Mouse (Mus musculus): Measurements from ENCODE around the gene Xrn1. TPM values are rescaled to one million over a fixed set of nuclear protein-coding genes. Genes with fewer than 3 reads are reported as not detected.
A peak's percentile ranks its signal among the peaks of the same experiment; 100 is the strongest.
"Not testable (repeated sequence)": the region's sequence is repeated elsewhere in the genome, so short reads cannot be mapped to it uniquely, and the experiment has no call there.

The Xrn1 gene
- 20.1 and 23.5 TPM in 2 replicates for polyA plus RNA-seq (2012; ENCODE audit: insufficient read depth, insufficient read length, missing spikeins)

GRCm38 (mm10) chr9:95954585-95955461 is at the start of gene Xrn1:
Gene Xrn1 (plus strand): TSS chr9:95954760.
- TF ChIP-seq CTCF (IDR thresholded peaks at IDR 0.05; ENCODE audit: low read depth, low read length) = no peak
- TF ChIP-seq POLR2A (IDR thresholded peaks at IDR 0.05; ENCODE audit: borderline replicate concordance, low read depth, low read length) = no peak
- peak within 1 kb of the TSS; percentile 87 for H3K4me3 ChIP-seq (ENCODE audit: insufficient read depth, low read length)
- peaks cover 8% of the 10 kb centered on the region; the same call in 1 of the 2 replicates for H3K4me1 ChIP-seq (ENCODE audit: control insufficient read depth, insufficient read depth, low read length)
- peak within 1 kb of the TSS; percentile 59 for H3K27ac ChIP-seq (ENCODE audit: insufficient read depth, low read depth, low read length)

GRCm38 (mm10) chr9:95932855-95933254 is 21.7 kb upstream of the Xrn1 start:
- no peak overlapping the region for H3K4me3 ChIP-seq (ENCODE audit: insufficient read depth, low read length)
- no peaks in the 10 kb centered on the region for H3K4me1 ChIP-seq (ENCODE audit: control insufficient read depth, insufficient read depth, low read length)
- no peak overlapping the region for H3K27ac ChIP-seq (ENCODE audit: insufficient read depth, low read depth, low read length)
- TF ChIP-seq CTCF (IDR thresholded peaks at IDR 0.05; ENCODE audit: low read depth, low read length) (no peak), POLR2A (IDR thresholded peaks at IDR 0.05; ENCODE audit: borderline replicate concordance, low read depth, low read length) (no peak)

- peaks cover 8% of the 10 kb centered on the region; the same call in 1 of the 2 replicates for H3K4me1 ChIP-seq (ENCODE audit: control insufficient read depth, insufficient read depth, low read length)
- no peak overlapping the region for H3K4me3 ChIP-seq (ENCODE audit: insufficient read depth, low read length)
- no peak overlapping the region for H3K27ac ChIP-seq (ENCODE audit: insufficient read depth, low read depth, low read length)
- TF ChIP-seq POLR2A (IDR thresholded peaks at IDR 0.05; ENCODE audit: borderline replicate concordance, low read depth, low read length) (no peak), CTCF (IDR thresholded peaks at IDR 0.05; ENCODE audit: low read depth, low read length) (no peak)
Measured at GRCm38 (mm10) chr9:95953658-95954057, 902 bp upstream of the Xrn1 start.

- no peak overlapping the region for H3K27ac ChIP-seq (ENCODE audit: insufficient read depth, low read depth, low read length)
- H3K4me1 ChIP-seq (ENCODE audit: control insufficient read depth, insufficient read depth, low read length) = peaks cover 8% of the 10 kb centered on the region; the same call in 1 of the 2 replicates
- peak overlapping the region; percentile 87 for H3K4me3 ChIP-seq (ENCODE audit: insufficient read depth, low read length)
- no peak for TF ChIP-seq POLR2A (IDR thresholded peaks at IDR 0.05; ENCODE audit: borderline replicate concordance, low read depth, low read length)
- no peak for TF ChIP-seq CTCF (IDR thresholded peaks at IDR 0.05; ENCODE audit: low read depth, low read length)
Measured at GRCm38 (mm10) chr9:95954226-95954584, 355 bp upstream of the Xrn1 start.

GRCm38 (mm10) chr9:95957611-95958010 is 3.1 kb downstream of the Xrn1 start:
- Histone ChIP-seq H3K4me1 (ENCODE audit: control insufficient read depth, insufficient read depth, low read length) (peaks cover 10% of the 10 kb centered on the region; the same call in 1 of the 2 replicates), H3K27ac (ENCODE audit: insufficient read depth, low read depth, low read length) (no peak overlapping the region), H3K4me3 (ENCODE audit: insufficient read depth, low read length) (no peak overlapping the region)
- TF ChIP-seq POLR2A (IDR thresholded peaks at IDR 0.05; ENCODE audit: borderline replicate concordance, low read depth, low read length) = no peak
- TF ChIP-seq CTCF (IDR thresholded peaks at IDR 0.05; ENCODE audit: low read depth, low read length) = no peak

GRCm38 (mm10) chr9:95958041-95958730 is 3.6 kb downstream of the Xrn1 start:
- TF ChIP-seq CTCF (IDR thresholded peaks at IDR 0.05; ENCODE audit: low read depth, low read length) (no peak), POLR2A (IDR thresholded peaks at IDR 0.05; ENCODE audit: borderline replicate concordance, low read depth, low read length) (no peak)

GRCm38 (mm10) chr9:95958731-95959105 is 4.2 kb downstream of the Xrn1 start:
- H3K4me3 ChIP-seq (ENCODE audit: insufficient read depth, low read length); H3K4me1 ChIP-seq (ENCODE audit: control insufficient read depth, insufficient read depth, low read length); H3K27ac ChIP-seq (ENCODE audit: insufficient read depth, low read depth, low read length): not testable (repeated sequence)

More at GRCm38 (mm10) chr9:95958041-95958730, 3.6 kb downstream of the Xrn1 start:
- Histone ChIP-seq H3K27ac (ENCODE audit: insufficient read depth, low read depth, low read length) (no peak overlapping the region), H3K4me1 (ENCODE audit: control insufficient read depth, insufficient read depth, low read length) (peaks cover 10% of the 10 kb centered on the region; the same call in 1 of the 2 replicates), H3K4me3 (ENCODE audit: insufficient read depth, low read length) (no peak overlapping the region)

- no peak overlapping the region for H3K4me3 ChIP-seq (ENCODE audit: insufficient read depth, low read length)
- no peak for TF ChIP-seq CTCF (IDR thresholded peaks at IDR 0.05; ENCODE audit: low read depth, low read length)
- no peak for TF ChIP-seq POLR2A (IDR thresholded peaks at IDR 0.05; ENCODE audit: borderline replicate concordance, low read depth, low read length)
- H3K4me1 ChIP-seq (ENCODE audit: control insufficient read depth, insufficient read depth, low read length) = peaks cover 7% of the 10 kb centered on the region; the same call in 1 of the 2 replicates
Measured at GRCm38 (mm10) chr9:95959246-95959645, 4.7 kb downstream of the Xrn1 start.

GRCm38 (mm10) chr9:95959732-95960428 is 5.3 kb downstream of the Xrn1 start:
- TF ChIP-seq CTCF (IDR thresholded peaks at IDR 0.05; ENCODE audit: low read depth, low read length) (no peak), POLR2A (IDR thresholded peaks at IDR 0.05; ENCODE audit: borderline replicate concordance, low read depth, low read length) (no peak)
- Histone ChIP-seq H3K27ac (ENCODE audit: insufficient read depth, low read depth, low read length) (no peak overlapping the region), H3K4me1 (ENCODE audit: control insufficient read depth, insufficient read depth, low read length) (peaks cover 7% of the 10 kb centered on the region; the same call in 1 of the 2 replicates), H3K4me3 (ENCODE audit: insufficient read depth, low read length) (no peak overlapping the region)

More at GRCm38 (mm10) chr9:95959246-95959645, 4.7 kb downstream of the Xrn1 start:
- no peak overlapping the region for H3K27ac ChIP-seq (ENCODE audit: insufficient read depth, low read depth, low read length)
